Mouse (Mus musculus) Patski (cell line): ENCODE measurements at regions not wholly inside any gene's neighbourhood (a gene's known extent, or its start where the extent isn't known, plus 50 kb on each side); places are given as distances from the start of the nearest gene placed in this dataset.
A peak's percentile ranks its signal among the peaks of the same experiment; 100 is the strongest.

Experiments used
- ATAC-seq: fragments of 100-300 bp; one replicate; pipeline ENCODE4 v1.8.0; 2021
- CTCF ChIA-PET: fragments of 350-600 bp; sonication (Branson Sonifier 250); formaldehyde crosslinking; loops from one replicate; lab custom pipeline; 2022; ENCODE audit warnings: inconsistent platforms; lab: Charles Lee
- POLR2A ChIA-PET: fragments of 350-600 bp; sonication (Branson Sonifier 250); formaldehyde crosslinking; loops from one replicate; lab custom pipeline; 2022; ENCODE audit warnings: antibody characterized with exemption, inconsistent platforms; lab: Charles Lee
- DNase-seq: peaks from one replicate; pipeline ENCODE4 v3.0.0-alpha.2; 2011; ENCODE audit warnings: low read depth, low spot score
- H3K27me3 ChIP-seq: fragments of 371-371 bp; one replicate; pipeline ENCODE4 v1.5.1; 2021
- CTCF ChIP-seq: fragments of 100-300 bp; IDR thresholded peaks from one replicate; pipeline ENCODE4 v1.5.1; 2021
- in situ Hi-C: fragments of 300-500 bp; cut with MboI; formaldehyde crosslinking; loops from 3 replicates; pipeline ENCODE4 v1.11.1; 2018; ENCODE audit warnings: low pct_unique_long_range_greater_than_20kb, mixed read lengths

DNA sequence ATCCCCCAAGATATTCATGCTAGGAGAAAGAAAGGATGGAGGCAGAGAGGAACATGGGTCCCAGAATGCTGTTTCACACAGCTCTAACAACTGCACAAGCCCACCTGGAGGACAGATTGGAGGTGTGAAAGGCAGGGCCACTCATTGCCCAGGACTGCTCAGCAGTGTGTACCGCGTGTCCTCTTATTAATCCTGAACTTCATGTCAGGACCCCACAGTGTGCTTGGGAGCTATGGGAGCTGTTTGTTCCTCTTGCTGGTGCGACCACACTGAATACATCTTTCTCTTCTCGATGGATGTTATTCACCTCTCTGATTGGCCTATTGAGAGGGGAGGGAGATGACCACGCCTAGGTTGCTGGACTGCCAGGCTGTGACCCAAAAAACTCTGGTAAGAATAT lies 119.1 kb downstream of the Tmem17 start:
- in situ Hi-C loops, result loop anchor here (5.0 kb wide), 1 partner anchor 336 kb away; no protein-coding TSS in a partner anchor
- no peak for TF ChIP-seq CTCF
- ATAC-seq, result no peak
- POLR2A ChIA-PET, result no interaction called here
- DNase-seq, result no peak
- CTCF ChIA-PET, result interaction anchor here (1.0 to 4.6 kb wide), 9 partner anchors 12 to 357 kb away, joined by 3 to 52 read pairs (median 5); partner anchors contain the start of gene Zrsr1
- no peaks in the 10 kb centered on the region for H3K27me3 ChIP-seq

DNA sequence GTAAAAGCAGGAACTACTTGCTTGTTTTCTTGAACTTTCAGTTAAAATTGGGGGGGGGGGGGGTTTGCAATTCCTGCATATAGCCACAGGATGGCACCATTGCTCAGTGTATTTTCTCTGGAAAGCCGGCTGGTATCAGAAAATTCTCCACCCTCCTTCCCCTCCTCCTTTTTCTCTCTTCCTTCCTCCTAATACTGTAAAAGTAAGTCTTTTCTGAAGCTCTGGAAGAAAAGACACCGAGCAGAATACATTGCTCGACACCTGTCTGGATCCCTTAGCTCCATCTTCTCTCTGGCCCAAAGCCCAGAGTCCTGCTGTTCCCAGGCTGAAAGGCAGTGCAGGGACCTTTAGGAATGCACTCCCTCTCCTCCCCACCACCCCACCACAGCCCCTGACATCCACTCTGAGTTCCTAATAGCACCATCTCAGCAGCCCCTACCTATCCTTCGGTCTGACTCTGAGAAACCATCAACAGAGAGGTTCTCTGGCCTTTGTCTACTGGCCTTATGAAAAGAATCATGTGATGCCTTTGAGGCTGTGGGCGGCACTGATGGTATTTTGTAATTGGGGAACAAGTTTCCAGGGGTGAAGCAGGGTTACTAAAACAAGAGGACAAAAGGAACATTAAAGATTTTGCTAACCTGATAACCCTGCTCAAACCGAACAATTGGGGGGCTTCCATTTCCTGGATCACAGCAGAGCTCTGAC lies 119.9 kb downstream of the Tmem17 start:
- ChIA-PET CTCF (interaction anchor here (0.9 to 4.6 kb wide), 14 partner anchors 9 to 356 kb away, joined by 3 to 52 read pairs (median 4); partner anchors contain the start of gene Zrsr1), POLR2A (interaction anchor here (0.8 kb wide), 1 partner anchor 252 kb away, joined by 7 read pairs; no protein-coding TSS in a partner anchor)
- H3K27me3 ChIP-seq, result no peaks in the 10 kb centered on the region
- TF ChIP-seq CTCF, result peak; percentile 68
- ATAC-seq, result no peak
- DNase-seq, result no peak
- in situ Hi-C loops, result loop anchor here (5.0 kb wide), 1 partner anchor 336 kb away; no protein-coding TSS in a partner anchor

DNA sequence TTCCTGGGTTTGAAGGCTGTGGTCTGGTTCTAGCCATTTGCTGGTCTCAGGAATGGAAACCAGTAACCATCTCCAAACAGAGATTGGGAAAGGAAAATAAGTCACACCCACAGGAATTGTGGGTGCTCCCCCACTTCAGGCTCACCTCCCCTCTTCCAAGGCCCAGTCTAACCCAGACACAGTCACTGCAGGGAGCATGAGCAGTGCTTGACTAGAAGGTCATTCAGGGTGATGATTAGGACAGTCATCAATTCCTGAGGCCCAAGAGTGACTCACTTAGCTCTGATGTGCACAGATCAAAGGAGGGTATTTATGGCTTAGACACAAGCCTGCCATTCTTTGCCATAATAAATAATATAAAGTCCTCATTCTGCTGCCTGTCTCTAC lies 120.4 kb downstream of the Tmem17 start:
- no peak for DNase-seq
- CTCF ChIA-PET, result interaction anchor here (0.9 to 4.6 kb wide), 15 partner anchors 8 to 341 kb away, joined by 3 to 52 read pairs (median 4); partner anchors contain the start of gene Zrsr1

DNA sequence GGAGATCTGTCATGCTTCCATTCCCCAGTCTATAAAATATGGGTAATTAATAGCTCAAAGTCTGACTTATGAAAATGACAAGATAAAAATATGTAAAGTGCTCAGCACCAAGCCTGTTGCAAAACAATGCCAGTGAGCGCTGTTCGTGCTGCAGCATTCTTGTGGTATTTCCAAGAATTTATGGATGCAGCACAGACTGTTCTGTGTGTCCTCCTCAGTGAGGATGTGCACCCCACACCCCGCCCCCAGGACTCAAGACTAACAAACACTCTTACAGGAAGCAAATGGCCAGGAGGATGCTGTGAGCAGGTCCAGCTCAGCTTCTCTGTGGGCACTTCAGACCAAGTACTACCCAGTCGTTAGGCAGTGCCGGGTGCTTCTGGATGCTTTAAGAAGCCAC lies 121.1 kb downstream of the Tmem17 start:
- ATAC-seq (peak; percentile 70), DNase-seq (no peak)
- POLR2A ChIA-PET, result no interaction called here
- CTCF ChIA-PET, result interaction anchor here (0.7 to 4.6 kb wide), 7 partner anchors 10 to 340 kb away, joined by 3 to 52 read pairs (median 4); no protein-coding TSS in a partner anchor
- in situ Hi-C loops, result loop anchor here (5.0 kb wide), 1 partner anchor 334 kb away; no protein-coding TSS in a partner anchor
- TF ChIP-seq CTCF, result no peak
- H3K27me3 ChIP-seq, result no peaks in the 10 kb centered on the region

More for the DNA sequence above, 120.4 kb downstream of the Tmem17 start:
- POLR2A ChIA-PET, result interaction anchor here (0.8 kb wide), 1 partner anchor 252 kb away, joined by 7 read pairs; no protein-coding TSS in a partner anchor
- ATAC-seq, result peak; percentile 55
- in situ Hi-C loops, result loop anchor here (5.0 kb wide), 1 partner anchor 335 kb away; no protein-coding TSS in a partner anchor
- no peaks in the 10 kb centered on the region for H3K27me3 ChIP-seq
- TF ChIP-seq CTCF, result no peak

DNA sequence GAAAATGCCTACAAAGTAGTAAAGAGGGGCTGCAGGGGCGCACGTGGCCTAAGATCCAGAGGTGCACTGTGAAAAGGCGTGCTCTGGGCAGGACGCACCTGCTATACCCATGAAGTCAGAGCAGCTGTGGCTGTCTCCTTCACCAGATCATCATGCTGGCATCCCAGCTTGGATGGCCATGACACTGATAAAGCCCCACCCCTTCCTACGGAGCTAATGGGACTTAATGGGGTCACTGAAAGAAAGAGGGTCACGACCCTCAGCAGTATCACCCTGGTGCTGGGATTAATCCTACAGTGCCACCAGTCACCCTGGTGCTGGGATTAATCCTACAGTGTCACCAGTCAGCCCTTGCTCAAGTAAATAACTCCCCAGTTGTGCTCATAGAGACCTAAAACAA lies 122.1 kb downstream of the Tmem17 start:
- CTCF ChIA-PET, result interaction anchor here (0.9 to 4.5 kb wide), 4 partner anchors 9 to 324 kb away, joined by 3 to 16 read pairs (median 6); no protein-coding TSS in a partner anchor

DNA sequence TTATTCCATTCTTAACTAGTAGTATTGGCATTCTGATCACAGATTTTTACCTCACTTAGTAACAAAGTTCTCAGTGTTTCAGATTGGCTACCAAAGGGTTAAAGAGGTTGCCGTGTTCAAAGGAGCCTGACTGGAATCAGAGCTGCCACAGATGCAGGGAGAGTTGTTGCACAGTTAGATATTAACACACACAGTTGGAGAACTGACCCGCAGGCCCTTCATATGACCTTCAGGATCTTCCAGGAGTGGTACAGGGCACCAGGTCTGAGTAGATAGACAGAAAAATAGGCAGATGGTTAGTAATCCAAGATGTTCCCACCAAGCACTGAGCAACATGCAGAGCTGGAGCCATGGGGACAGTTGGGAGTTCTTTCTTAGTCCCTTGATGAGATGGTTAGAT lies 123.1 kb downstream of the Tmem17 start:
- ATAC-seq, result no peak
- ChIA-PET POLR2A (interaction anchor here (1.0 kb wide), 1 partner anchor 9 kb away, joined by 3 read pairs; no protein-coding TSS in a partner anchor), CTCF (interaction anchor here (0.9 to 2.9 kb wide), 3 partner anchors 9 to 322 kb away, joined by 3 to 9 read pairs (median 4); no protein-coding TSS in a partner anchor)
- H3K27me3 ChIP-seq, result no peaks in the 10 kb centered on the region
- TF ChIP-seq CTCF, result no peak
- no peak for DNase-seq
- in situ Hi-C loops, result loop anchor here (5.0 kb wide), 1 partner anchor 227 kb away; the partner anchor contains the start of gene B3gnt2

More for the DNA sequence above, 122.1 kb downstream of the Tmem17 start:
- no peak for TF ChIP-seq CTCF
- in situ Hi-C loops, result loop anchor here (5.0 kb wide), 1 partner anchor 333 kb away; no protein-coding TSS in a partner anchor
- DNase-seq (no peak), ATAC-seq (no peak)
- no peaks in the 10 kb centered on the region for H3K27me3 ChIP-seq
- POLR2A ChIA-PET, result no interaction called here

DNA sequence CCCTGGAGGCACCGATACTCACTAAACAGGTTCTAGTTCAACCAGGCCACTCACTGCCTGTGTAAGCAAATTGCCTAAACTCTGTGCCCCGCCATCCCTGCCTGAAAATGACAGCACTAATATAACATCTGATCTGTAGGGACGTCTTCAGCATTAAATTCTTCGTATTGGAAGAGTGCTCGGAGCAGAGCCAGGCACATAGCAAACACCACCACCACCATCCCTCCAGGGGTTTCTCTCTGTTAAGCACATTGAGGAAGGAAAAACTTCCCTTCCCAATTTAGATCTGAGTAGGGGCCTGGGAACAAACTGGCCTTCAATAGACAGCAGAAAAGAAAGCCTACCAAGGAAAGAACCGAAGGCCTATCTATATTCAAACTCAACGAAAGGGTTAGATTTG lies 124.4 kb downstream of the Tmem17 start:
- DNase-seq (no peak), ATAC-seq (no peak)
- CTCF ChIA-PET, result interaction anchor here (0.9 to 2.9 kb wide), 3 partner anchors 320 to 323 kb away, joined by 3 to 9 read pairs (median 4); no protein-coding TSS in a partner anchor
- no peak for TF ChIP-seq CTCF
- in situ Hi-C loops, result loop anchor here (5.0 kb wide), 1 partner anchor 226 kb away; the partner anchor contains the start of gene B3gnt2
- POLR2A ChIA-PET, result interaction anchor here (0.6 kb wide), 1 partner anchor 83 kb away, joined by 3 read pairs; no protein-coding TSS in a partner anchor
- H3K27me3 ChIP-seq, result no peaks in the 10 kb centered on the region

DNA sequence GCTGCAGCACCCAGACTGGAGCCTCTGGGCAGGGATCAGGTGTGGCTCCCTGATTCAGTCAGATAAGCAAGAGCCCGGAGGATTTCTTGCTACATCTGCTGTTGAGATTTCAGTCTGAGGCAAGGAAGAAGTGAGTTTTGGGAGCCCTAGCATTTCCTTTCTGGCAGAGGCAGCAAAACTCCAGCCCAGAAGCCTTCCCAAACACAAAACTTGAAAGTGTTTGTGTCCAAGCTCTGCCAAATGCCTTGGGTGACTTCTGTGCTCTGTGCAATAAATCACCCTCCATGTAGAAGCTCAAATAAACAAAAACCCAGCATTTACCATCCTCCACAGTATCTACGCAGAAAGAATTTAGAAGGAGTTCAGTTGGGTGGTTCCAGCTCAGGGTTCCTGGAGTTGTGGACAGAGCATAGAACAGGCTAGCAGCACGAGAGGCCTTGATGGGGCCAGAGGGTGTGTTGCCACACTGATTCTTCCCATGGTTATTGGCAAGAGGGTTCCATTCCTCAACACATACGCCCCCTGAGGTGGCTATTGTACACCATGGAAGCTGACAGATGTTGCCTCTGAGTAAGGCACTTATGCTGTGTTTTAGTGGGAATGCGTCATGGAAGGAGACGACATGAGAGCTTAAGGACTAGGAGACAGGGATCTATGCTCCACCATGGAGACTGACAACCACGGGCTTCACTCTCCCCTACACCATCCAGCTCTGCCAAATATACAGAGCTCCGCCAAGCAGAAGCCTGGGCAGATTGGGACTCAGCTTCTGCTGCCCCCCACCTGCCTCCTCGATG lies 125.1 kb downstream of the Tmem17 start:
- TF ChIP-seq CTCF, result no peak
- no peak for ATAC-seq
- ChIA-PET CTCF (interaction anchor here (0.9 to 1.5 kb wide), 2 partner anchors 320 to 323 kb away, joined by 3 to 4 read pairs; no protein-coding TSS in a partner anchor), POLR2A (no interaction called here)
- in situ Hi-C loops, result loop anchor here (5.0 kb wide), 1 partner anchor 225 kb away; the partner anchor contains the start of gene B3gnt2
- no peak for DNase-seq
- no peaks in the 10 kb centered on the region for H3K27me3 ChIP-seq

DNA sequence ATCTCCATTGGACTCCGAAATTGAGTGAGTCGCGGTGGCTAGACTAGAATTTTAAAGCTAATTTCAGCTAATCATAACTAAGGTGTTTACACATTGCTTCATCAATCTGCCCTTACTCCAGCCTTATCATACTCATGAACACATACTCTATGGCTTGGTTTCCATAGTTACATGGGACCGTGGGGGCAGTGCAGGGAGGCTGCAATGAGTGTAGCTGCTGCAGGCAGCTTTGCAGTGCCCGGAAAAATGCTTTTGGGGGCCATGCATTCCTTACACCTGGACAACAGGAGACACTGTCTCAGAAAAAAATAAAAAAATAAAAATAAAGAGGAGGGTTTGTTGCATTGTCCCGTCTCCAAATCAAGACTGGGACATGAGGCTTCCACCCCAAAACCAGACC lies 126.3 kb downstream of the Tmem17 start:
- ChIA-PET CTCF (no interaction called here), POLR2A (no interaction called here)
- DNase-seq (no peak), ATAC-seq (no peak)
- no peak for TF ChIP-seq CTCF
- H3K27me3 ChIP-seq, result no peaks in the 10 kb centered on the region
- in situ Hi-C loops, result loop anchor here (5.0 kb wide), 1 partner anchor 224 kb away; the partner anchor contains the start of gene B3gnt2
